Mouse (Mus musculus) limb, embryonic 14.5 days (tissue): ENCODE results near the gene Maml3. TPM values are rescaled to one million over a fixed set of nuclear protein-coding genes. Genes with fewer than 3 reads are reported as not detected.

ENCODE experiments used
- ATAC-seq: fragments of 200-750 bp; cut with Nextera tagmentation; 2 replicates; pipeline ENCODE4 v1.8.0; 2017; ENCODE audit warnings: low read depth, moderate number of reproducible peaks, moderate TSS enrichment; ENCODE audit not compliant: low FRiP score
- DNase-seq: peaks from one replicate; pipeline ENCODE4 v3.0.0-alpha.2; 2015; ENCODE audit warnings: low spot score
- H3K27ac ChIP-seq: fragments of 300-500 bp; sonication (generic); replicated peaks from 2 replicates; pipeline ENCODE4 v1.5.1; 2014; ENCODE audit warnings: low read depth, mild to moderate bottlenecking, low read length, moderate library complexity, mixed read lengths
- H3K27me3 ChIP-seq: fragments of 300-500 bp; sonication (generic); 2 replicates; pipeline ENCODE4 v1.6.1; 2014; ENCODE audit warnings: low read length, mixed read lengths; ENCODE audit not compliant: control insufficient read depth, insufficient read depth
- H3K36me3 ChIP-seq: fragments of 300-500 bp; sonication (generic); 2 replicates; pipeline ENCODE4 v1.6.1; 2014; ENCODE audit warnings: mild to moderate bottlenecking, low read length, moderate library complexity, mixed read lengths; ENCODE audit not compliant: control insufficient read depth, insufficient read depth
- H3K4me1 ChIP-seq: fragments of 300-500 bp; sonication (generic); 2 replicates; pipeline ENCODE4 v1.6.1; 2014; ENCODE audit warnings: antibody characterized with exemption, low read length, mixed read lengths; ENCODE audit not compliant: control insufficient read depth, insufficient read depth
- H3K4me2 ChIP-seq: fragments of 300-500 bp; sonication (generic); replicated peaks from 2 replicates; pipeline ENCODE4 v1.6.1; 2014; ENCODE audit warnings: low read depth, mild to moderate bottlenecking, low read length, moderate library complexity; ENCODE audit not compliant: severe bottlenecking
- H3K4me3 ChIP-seq: fragments of 300-500 bp; sonication (generic); replicated peaks from 2 replicates; pipeline ENCODE4 v1.5.1; 2014; ENCODE audit warnings: low read length
- H3K9ac ChIP-seq: fragments of 300-500 bp; sonication (generic); 2 replicates; pipeline ENCODE4 v1.6.1; 2014; ENCODE audit warnings: mild to moderate bottlenecking, low read depth, low read length, moderate library complexity; ENCODE audit not compliant: severe bottlenecking
- H3K9me3 ChIP-seq: fragments of 300-500 bp; sonication (generic); 2 replicates; pipeline ENCODE4 v1.6.1; 2016; ENCODE audit warnings: low read length; ENCODE audit not compliant: control insufficient read depth
- POLR2A ChIP-seq: fragments of 200-500 bp; IDR thresholded peaks from 2 replicates; pipeline ENCODE4 v1.8.0; 2012; ENCODE audit warnings: inconsistent platforms, mild to moderate bottlenecking, moderate library complexity, borderline replicate concordance; ENCODE audit not compliant: insufficient read depth, insufficient read length; ENCODE audit errors: extremely low read depth
- WGBS: fragments of 180-500 bp; shearing (Covaris S2); extraction: QIAGEN DNeasy Blood & Tissue Kit; methylation state at CpG from one replicate; pipeline ENCODE4 v1.1.7; 2014; 5-methylcytosine and 5-hydroxymethylcytosine counted together
- polyA plus RNA-seq, 2 experiments: library from polyadenylated mRNA; depleted of rRNA in 1 of 2; stranded (reverse) in 1 of 2; unstranded in 1 of 2; fragments of >200 nt; fragmentation: Nextera tagmentation in 1 of 2; extraction: Ambion mirVana in 1 of 2; gene quantifications; 2 replicates each; pipeline versions ENCODE4 v1.2.1 to v1.2.3; 2012 to 2014

The Maml3 gene
- polyA plus RNA-seq, 2 experiments, result 5.4 to 5.6 TPM

DNA sequence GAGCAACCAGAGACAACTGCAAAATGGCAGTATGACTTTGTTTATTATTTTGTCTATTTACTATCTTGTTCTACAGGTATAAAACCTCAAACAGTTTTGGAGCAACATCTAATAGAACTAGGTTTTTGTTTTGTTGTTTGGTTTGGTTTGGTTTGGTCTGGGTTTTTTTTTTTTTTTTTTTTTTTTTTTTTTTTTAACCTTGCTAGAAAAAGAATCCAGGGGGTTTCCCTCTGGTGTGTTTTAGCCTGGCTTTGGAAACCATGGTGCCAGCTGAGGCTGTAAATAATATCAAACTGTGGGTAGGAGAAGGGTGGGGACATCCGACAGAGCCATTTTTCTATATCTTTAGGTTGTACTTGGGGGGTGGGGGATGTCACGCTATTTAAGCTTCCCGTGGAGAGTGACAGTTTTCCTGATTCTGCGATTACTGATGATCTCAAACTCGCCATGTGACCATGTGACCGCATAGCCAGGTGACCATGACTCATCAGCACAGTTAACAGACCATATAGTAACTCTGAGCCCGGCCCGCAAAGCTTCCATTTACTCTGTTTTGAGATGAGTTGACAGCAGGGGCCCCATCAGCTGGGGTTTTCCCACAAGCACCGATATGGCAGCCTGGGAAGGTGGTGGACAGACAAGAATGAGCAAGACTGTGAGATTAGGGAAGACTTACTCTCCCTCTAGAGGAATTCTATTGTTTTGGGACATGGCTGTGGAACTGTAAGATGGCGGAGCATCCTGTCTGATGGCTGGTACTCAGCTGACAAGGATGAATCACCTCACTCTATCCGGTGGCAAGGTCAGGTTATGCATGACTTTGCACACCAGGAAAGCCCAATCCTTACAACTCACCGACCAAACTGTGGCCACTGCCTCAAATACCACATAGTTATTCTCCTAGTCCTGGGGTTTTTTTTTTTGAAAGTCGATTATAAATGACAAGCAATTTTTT is 170.1 kb downstream of the Maml3 start:
- no peak overlapping the region for H3K4me2 ChIP-seq
- no peak overlapping the region for H3K4me3 ChIP-seq
- no peaks in the 10 kb centered on the region for H3K9me3 ChIP-seq
- no peaks in the 10 kb centered on the region for H3K36me3 ChIP-seq
- no peaks in the 10 kb centered on the region for H3K27me3 ChIP-seq
- no peaks in the 10 kb centered on the region for H3K4me1 ChIP-seq
- DNase-seq (no peak), ATAC-seq (no peak)
- H3K9ac ChIP-seq, result no peak overlapping the region
- TF ChIP-seq POLR2A, result no peak
- WGBS, result 93% methylated on average over 13 of the region's 13 CpGs
- no peak overlapping the region for H3K27ac ChIP-seq

DNA sequence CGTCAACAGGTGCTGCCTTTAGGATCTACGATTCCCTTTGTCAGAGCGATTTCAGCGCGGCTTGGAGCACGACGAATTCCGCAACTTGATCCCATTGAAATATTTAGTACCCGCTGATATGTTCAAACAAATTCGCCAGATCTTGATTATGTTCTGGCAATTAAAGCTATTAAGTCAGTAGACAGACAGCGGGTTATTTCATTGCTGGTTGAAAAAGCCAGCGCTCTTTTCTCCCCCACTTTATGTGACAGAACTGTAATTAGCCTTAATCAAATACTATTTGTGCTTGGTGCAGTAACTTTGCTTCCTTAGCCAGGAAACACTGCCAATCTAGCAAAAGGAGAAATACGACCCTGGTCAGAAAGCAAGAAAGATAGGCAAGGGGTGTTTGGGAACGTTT is 176.7 kb downstream of the Maml3 start:
- Histone ChIP-seq H3K4me2 (no peak overlapping the region; the same call in 1 of the 2 replicates), H3K4me3 (no peak overlapping the region), H3K4me1 (0 out of 2 replicates have a peak, but pooled peaks cover 5% of the 10 kb centered on the region), H3K36me3 (no peaks in the 10 kb centered on the region), H3K9me3 (no peaks in the 10 kb centered on the region), H3K9ac (no peak overlapping the region), H3K27me3 (no peaks in the 10 kb centered on the region), H3K27ac (no peak overlapping the region)
- ATAC-seq (no peak), DNase-seq (no peak)
- 43% methylated on average over 14 of the region's 14 CpGs for WGBS
- TF ChIP-seq POLR2A, result no peak

DNA sequence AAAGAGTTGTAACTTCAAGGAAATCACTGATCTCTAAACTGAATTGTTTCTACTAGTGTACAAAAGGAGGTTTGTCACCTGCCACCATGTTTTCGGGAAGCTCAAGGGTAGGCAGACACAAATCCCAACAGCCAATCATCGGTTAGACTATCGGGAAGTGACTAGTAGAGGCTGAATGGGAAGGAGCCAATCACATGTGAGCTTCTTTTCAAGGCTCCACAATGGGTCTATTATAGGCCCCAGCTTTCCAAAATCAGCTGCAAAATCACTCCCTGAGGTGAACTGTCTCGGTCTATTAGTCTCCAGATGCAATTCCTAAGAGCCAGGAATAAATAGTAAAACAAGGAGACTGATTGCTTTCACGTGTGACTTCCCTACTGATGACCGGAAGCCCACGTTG is 177.3 kb downstream of the Maml3 start:
- TF ChIP-seq POLR2A, result no peak
- Histone ChIP-seq H3K4me1 (0 out of 2 replicates have a peak, but pooled peaks cover 5% of the 10 kb centered on the region), H3K36me3 (no peaks in the 10 kb centered on the region), H3K27ac (no peak overlapping the region), H3K9me3 (no peaks in the 10 kb centered on the region), H3K4me3 (no peak overlapping the region), H3K4me2 (no peak overlapping the region; the same call in 1 of the 2 replicates), H3K27me3 (no peaks in the 10 kb centered on the region), H3K9ac (no peak overlapping the region)
- WGBS, result 47% methylated on average over 7 of the region's 7 CpGs
- ATAC-seq (no peak; the same call in 1 of the 2 replicates), DNase-seq (no peak)

DNA sequence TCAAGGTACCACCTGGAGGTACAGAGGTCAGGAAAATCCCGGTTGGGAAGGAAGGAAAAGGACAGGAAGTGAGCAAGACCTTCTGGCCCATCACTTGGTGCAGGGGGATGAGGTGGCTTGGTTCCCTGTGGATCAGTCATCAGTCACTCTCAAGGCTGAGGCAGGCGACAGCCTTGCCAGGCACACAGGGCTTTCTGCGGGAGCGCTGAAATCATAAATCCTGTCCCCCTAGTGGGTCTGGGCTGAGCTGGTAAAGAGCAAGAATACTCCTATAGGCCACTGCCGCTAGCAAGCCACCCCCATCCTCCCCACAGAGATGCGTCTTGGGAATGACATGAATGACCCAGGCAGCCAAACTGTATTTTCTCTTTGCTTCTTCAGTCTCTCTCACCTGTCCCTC is 177.8 kb downstream of the Maml3 start:
- ATAC-seq, result no peak

DNA sequence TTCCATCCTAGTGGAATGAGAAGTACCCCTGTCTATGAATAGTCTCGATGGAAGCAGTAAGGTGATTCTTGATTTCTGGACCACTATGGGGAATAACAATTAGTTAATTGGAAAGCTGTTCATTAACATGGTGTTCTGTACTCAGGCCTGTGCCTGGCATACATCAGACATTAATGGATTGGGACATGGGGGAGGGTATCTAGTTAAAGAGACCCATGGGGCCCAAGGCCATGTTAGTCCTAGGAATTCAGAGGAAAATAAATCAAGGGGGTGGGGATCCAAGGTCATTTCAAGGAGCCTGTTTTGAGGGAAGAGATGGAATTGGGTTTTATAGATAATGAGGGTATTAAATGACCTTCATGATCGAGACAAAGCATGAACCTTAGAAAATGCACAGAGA is 179.1 kb downstream of the Maml3 start:
- Histone ChIP-seq H3K4me1 (0 out of 2 replicates have a peak, but pooled peaks cover 5% of the 10 kb centered on the region), H3K4me3 (no peak overlapping the region)
- ATAC-seq, result no peak

More for the DNA sequence above, 177.8 kb downstream of the Maml3 start:
- no peak for TF ChIP-seq POLR2A
- Histone ChIP-seq H3K4me1 (0 out of 2 replicates have a peak, but pooled peaks cover 5% of the 10 kb centered on the region), H3K27me3 (no peaks in the 10 kb centered on the region), H3K36me3 (no peaks in the 10 kb centered on the region), H3K9ac (no peak overlapping the region), H3K27ac (no peak overlapping the region), H3K9me3 (no peaks in the 10 kb centered on the region), H3K4me3 (no peak overlapping the region), H3K4me2 (no peak overlapping the region)
- 48% methylated on average over 6 of the region's 6 CpGs for WGBS
- DNase-seq, result no peak

More for the DNA sequence above, 179.1 kb downstream of the Maml3 start:
- no peak overlapping the region for H3K27ac ChIP-seq
- H3K9me3 ChIP-seq, result no peaks in the 10 kb centered on the region
- no peak overlapping the region for H3K9ac ChIP-seq
- DNase-seq, result no peak
- no peaks in the 10 kb centered on the region for H3K36me3 ChIP-seq
- H3K27me3 ChIP-seq, result no peaks in the 10 kb centered on the region
- H3K4me2 ChIP-seq, result no peak overlapping the region
- 54% methylated on average over 2 of the region's 2 CpGs for WGBS
- TF ChIP-seq POLR2A, result no peak
